Mouse (Mus musculus) cerebellum, adult 2 months (tissue): ENCODE data around the gene Tfg. TPM values are rescaled to one million over a fixed set of nuclear protein-coding genes. Genes with fewer than 3 reads are reported as not detected.

Experiments used
- DNase-seq, 2 experiments: peaks; one replicate each; pipeline ENCODE4 v3.0.0; 2021
- H3K27ac ChIP-seq: fragments of 200-500 bp; 2 replicates; pipeline ENCODE4 v1.5.1; 2012; ENCODE audit warnings: low read length, control low read depth, inconsistent platforms; ENCODE audit not compliant: insufficient read depth
- H3K27me3 ChIP-seq: fragments of 200-500 bp; 2 replicates; pipeline ENCODE4 v1.6.1; 2012; ENCODE audit warnings: inconsistent platforms, mild to moderate bottlenecking, low read length, moderate library complexity; ENCODE audit not compliant: control insufficient read depth, insufficient read depth
- H3K4me1 ChIP-seq: fragments of 200-500 bp; 2 replicates; pipeline ENCODE4 v1.6.1; 2011; ENCODE audit warnings: low read length; ENCODE audit not compliant: control insufficient read depth, insufficient read depth
- H3K4me3 ChIP-seq: fragments of 200-500 bp; replicated peaks from 2 replicates; pipeline ENCODE3; 2011; ENCODE audit warnings: mild to moderate bottlenecking, low read depth, low read length, control low read depth; ENCODE audit not compliant: insufficient read depth
- CTCF ChIP-seq: fragments of 200-500 bp; IDR thresholded peaks from 2 replicates; pipeline ENCODE4 v1.5.1; 2011; ENCODE audit warnings: low read depth, mild to moderate bottlenecking, control low read depth, low read length, moderate library complexity, borderline replicate concordance; ENCODE audit not compliant: insufficient read depth
- POLR2A ChIP-seq: fragments of 200-500 bp; IDR thresholded peaks from 2 replicates; pipeline ENCODE4 v1.6.1; 2011; ENCODE audit warnings: low read length, control low read depth, borderline replicate concordance; ENCODE audit not compliant: insufficient read depth
- WGBS: fragments of 180-500 bp; shearing (Covaris S2); methylation state at CpG from one replicate; pipeline ENCODE4 v1.1.7; 2018; 5-methylcytosine and 5-hydroxymethylcytosine counted together
- polyA plus RNA-seq: library from polyadenylated mRNA; depleted of rRNA; stranded (reverse); fragments of >200 nt; gene quantifications from 2 replicates; pipeline ENCODE4 v1.2.3, GENCODE M21; 2012

Gene Tfg
- polyA plus RNA-seq, 1 experiment: 113 TPM

GRCm38 (mm10) chr16:56705731-56706130 is 11.5 kb downstream of the Tfg start:
- DNase-seq: no peak
- H3K27ac ChIP-seq: no peak overlapping the region
- WGBS: 91% methylated on average over 3 of the region's 3 CpGs
- no peaks in the 10 kb centered on the region for H3K27me3 ChIP-seq
- TF ChIP-seq POLR2A: no peak
- TF ChIP-seq CTCF: no peak
- no peak overlapping the region for H3K4me3 ChIP-seq
- no peaks in the 10 kb centered on the region for H3K4me1 ChIP-seq

GRCm38 (mm10) chr16:56700898-56701297 is 16.4 kb downstream of the Tfg start:
- DNase-seq: no peak
- no peak overlapping the region for H3K27ac ChIP-seq
- no peak overlapping the region for H3K4me3 ChIP-seq
- no peaks in the 10 kb centered on the region for H3K27me3 ChIP-seq
- TF ChIP-seq CTCF: no peak
- TF ChIP-seq POLR2A: no peak
- H3K4me1 ChIP-seq: no peaks in the 10 kb centered on the region
- 91% methylated on average over 3 of the region's 3 CpGs for WGBS

- Histone ChIP-seq H3K4me1 (no peaks in the 10 kb centered on the region), H3K27ac (no peak overlapping the region), H3K27me3 (no peaks in the 10 kb centered on the region), H3K4me3 (no peak overlapping the region)
- no peak for DNase-seq
- WGBS: 54% methylated on average over 2 of the region's 2 CpGs
- TF ChIP-seq CTCF (no peak), POLR2A (no peak)
Measured at GRCm38 (mm10) chr16:56696448-56696847, 20.8 kb downstream of the Tfg start.

- TF ChIP-seq CTCF (no peak), POLR2A (no peak)
- WGBS: 47% methylated on average over 7 of the region's 7 CpGs
- Histone ChIP-seq H3K27me3 (no peaks in the 10 kb centered on the region), H3K4me3 (no peak overlapping the region), H3K4me1 (no peaks in the 10 kb centered on the region; the same call in 1 of the 2 replicates), H3K27ac (no peak overlapping the region)
- DNase-seq: peak in 1 of 2 experiments; percentile 17
Measured at GRCm38 (mm10) chr16:56690715-56691114, 26.5 kb downstream of the Tfg start.

- H3K4me1 ChIP-seq: no peaks in the 10 kb centered on the region; the same call in 1 of the 2 replicates
- 86% methylated on average over 5 of the region's 5 CpGs for WGBS
- DNase-seq: no peak
Measured at GRCm38 (mm10) chr16:56686747-56687146, 30.5 kb downstream of the Tfg start.

GRCm38 (mm10) chr16:56681010-56681645 is 36.1 kb downstream of the Tfg start:
- TF ChIP-seq POLR2A (no peak), CTCF (no peak)

More at GRCm38 (mm10) chr16:56686747-56687146, 30.5 kb downstream of the Tfg start:
- Histone ChIP-seq H3K4me3 (no peak overlapping the region), H3K27me3 (no peaks in the 10 kb centered on the region), H3K27ac (no peak overlapping the region)
- TF ChIP-seq CTCF: no peak
- TF ChIP-seq POLR2A: no peak

GRCm38 (mm10) chr16:56677146-56677545 is 40.1 kb downstream of the Tfg start:
- no peaks in the 10 kb centered on the region for H3K27me3 ChIP-seq
- H3K4me3 ChIP-seq: no peak overlapping the region
- WGBS: 46% methylated on average over 4 of the region's 4 CpGs
- TF ChIP-seq POLR2A (no peak), CTCF (peak; percentile 42; the same call in 1 of the 2 replicates)
- H3K27ac ChIP-seq: no peak overlapping the region
- peak; percentile 23 to 42 for DNase-seq
- H3K4me1 ChIP-seq: no peaks in the 10 kb centered on the region

More at GRCm38 (mm10) chr16:56681010-56681645, 36.1 kb downstream of the Tfg start:
- no peak for DNase-seq
- H3K27ac ChIP-seq: no peak overlapping the region
- H3K4me1 ChIP-seq: no peaks in the 10 kb centered on the region
- no peak overlapping the region for H3K4me3 ChIP-seq
- H3K27me3 ChIP-seq: no peaks in the 10 kb centered on the region
- WGBS: 18% methylated on average over 8 of the region's 8 CpGs

GRCm38 (mm10) chr16:56673420-56673819 is 43.8 kb downstream of the Tfg start:
- no peak overlapping the region for H3K4me3 ChIP-seq
- TF ChIP-seq POLR2A (no peak), CTCF (no peak)

More at GRCm38 (mm10) chr16:56673420-56673819, 43.8 kb downstream of the Tfg start:
- Histone ChIP-seq H3K4me1 (no peaks in the 10 kb centered on the region), H3K27me3 (no peaks in the 10 kb centered on the region), H3K27ac (no peak overlapping the region)
- WGBS: 50% methylated on average over 2 of the region's 2 CpGs
- DNase-seq: no peak
